Mouse (Mus musculus): Measurements from ENCODE around the gene Fbp1.
"Not testable (repeated sequence)": the region's sequence is repeated elsewhere in the genome, so short reads cannot be mapped to it uniquely, and the experiment has no call there.

Gene Fbp1

GRCm38 (mm10) chr13:62887712-62888441, at the start of gene Fbp1:
TSS of gene Fbp1 (minus strand) at chr13:62888282.
- DNase-seq (ENCODE audit: low read depth, low spot score), result no peak

GRCm38 (mm10) chr13:62932452-62932851, 44.4 kb upstream of the Fbp1 start:
- DNase-seq (ENCODE audit: low read depth, low spot score), result no peak

GRCm38 (mm10) chr13:62929766-62930389, 41.8 kb upstream of the Fbp1 start:
- DNase-seq (ENCODE audit: low read depth, low spot score), result no peak

GRCm38 (mm10) chr13:62929144-62929543, 41.1 kb upstream of the Fbp1 start:
- not testable (repeated sequence) for DNase-seq (ENCODE audit: low read depth, low spot score)

- DNase-seq (ENCODE audit: low read depth, low spot score), result no peak
Observed at GRCm38 (mm10) chr13:62927470-62927869, 39.4 kb upstream of the Fbp1 start.

GRCm38 (mm10) chr13:62926479-62926878, 38.4 kb upstream of the Fbp1 start:
- no peak for DNase-seq (ENCODE audit: low read depth, low spot score)

GRCm38 (mm10) chr13:62923182-62923581, 35.1 kb upstream of the Fbp1 start:
- DNase-seq (ENCODE audit: low read depth, low spot score), result no peak

- DNase-seq (ENCODE audit: low read depth, low spot score), result no peak
Observed at GRCm38 (mm10) chr13:62922645-62923044, 34.6 kb upstream of the Fbp1 start.

GRCm38 (mm10) chr13:62919647-62920341, 31.7 kb upstream of the Fbp1 start:
- DNase-seq (ENCODE audit: low read depth, low spot score), result peak; percentile 58

GRCm38 (mm10) chr13:62917416-62918110, 29.5 kb upstream of the Fbp1 start:
- DNase-seq (ENCODE audit: low read depth, low spot score), result no peak

GRCm38 (mm10) chr13:62916675-62917074, 28.6 kb upstream of the Fbp1 start:
- DNase-seq (ENCODE audit: low read depth, low spot score), result no peak

- DNase-seq (ENCODE audit: low read depth, low spot score), result no peak
Observed at GRCm38 (mm10) chr13:62911575-62911974, 23.5 kb upstream of the Fbp1 start.

GRCm38 (mm10) chr13:62910206-62910605, 22.1 kb upstream of the Fbp1 start:
- no peak for DNase-seq (ENCODE audit: low read depth, low spot score)

GRCm38 (mm10) chr13:62909776-62910175, 21.7 kb upstream of the Fbp1 start:
- no peak for DNase-seq (ENCODE audit: low read depth, low spot score)

- no peak for DNase-seq (ENCODE audit: low read depth, low spot score)
Observed at GRCm38 (mm10) chr13:62908163-62908559, 20.1 kb upstream of the Fbp1 start.

- no peak for DNase-seq (ENCODE audit: low read depth, low spot score)
Observed at GRCm38 (mm10) chr13:62907527-62908162, 19.6 kb upstream of the Fbp1 start.

GRCm38 (mm10) chr13:62901139-62901538, 13.1 kb upstream of the Fbp1 start:
- no peak for DNase-seq (ENCODE audit: low read depth, low spot score)

GRCm38 (mm10) chr13:62897927-62898646, 10.0 kb upstream of the Fbp1 start:
- DNase-seq (ENCODE audit: low read depth, low spot score), result no peak

- DNase-seq (ENCODE audit: low read depth, low spot score), result no peak
Observed at GRCm38 (mm10) chr13:62893044-62893842, 5.2 kb upstream of the Fbp1 start.

GRCm38 (mm10) chr13:62889311-62889710, 1.2 kb upstream of the Fbp1 start:
- no peak for DNase-seq (ENCODE audit: low read depth, low spot score)

Measured in embryo, embryonic 11.5 days (tissue).